Mouse (Mus musculus) Muller cell, postnatal 12 days (primary cell): ENCODE measurements at regions not wholly inside any gene's neighbourhood (a gene's known extent, or its start where the extent isn't known, plus 50 kb on each side); places are given as distances from the start of the nearest gene placed in this dataset.

Experiments
- DNase-seq: peaks from one replicate; pipeline ENCODE4 v3.0.0-alpha.2; 2015; ENCODE audit errors: inconsistent ontology term

DNA sequence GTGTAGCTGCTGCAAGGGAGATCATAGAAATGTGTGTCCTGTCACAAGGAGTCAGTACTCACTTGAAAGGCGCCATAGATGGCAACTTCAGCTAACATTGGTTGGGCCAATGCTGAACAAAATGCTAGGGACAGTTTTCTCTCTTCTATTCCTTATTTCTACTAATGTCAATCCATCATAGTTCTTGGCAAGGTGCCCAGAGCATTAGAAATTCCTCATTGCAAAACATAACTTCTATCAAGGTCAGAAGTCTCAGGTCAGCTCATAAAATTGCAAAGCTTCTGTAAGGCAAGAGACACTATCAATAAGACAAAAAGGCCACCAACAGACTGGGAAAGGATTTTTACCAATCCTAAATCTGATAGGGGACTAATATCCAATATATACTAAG is 106.3 kb downstream of the D1Ertd622e start:
- DNase-seq: no peak

- DNase-seq: no peak
Measured at GRCm38 (mm10) chr1:97554936-97555564, 106.8 kb downstream of the D1Ertd622e start.

DNA sequence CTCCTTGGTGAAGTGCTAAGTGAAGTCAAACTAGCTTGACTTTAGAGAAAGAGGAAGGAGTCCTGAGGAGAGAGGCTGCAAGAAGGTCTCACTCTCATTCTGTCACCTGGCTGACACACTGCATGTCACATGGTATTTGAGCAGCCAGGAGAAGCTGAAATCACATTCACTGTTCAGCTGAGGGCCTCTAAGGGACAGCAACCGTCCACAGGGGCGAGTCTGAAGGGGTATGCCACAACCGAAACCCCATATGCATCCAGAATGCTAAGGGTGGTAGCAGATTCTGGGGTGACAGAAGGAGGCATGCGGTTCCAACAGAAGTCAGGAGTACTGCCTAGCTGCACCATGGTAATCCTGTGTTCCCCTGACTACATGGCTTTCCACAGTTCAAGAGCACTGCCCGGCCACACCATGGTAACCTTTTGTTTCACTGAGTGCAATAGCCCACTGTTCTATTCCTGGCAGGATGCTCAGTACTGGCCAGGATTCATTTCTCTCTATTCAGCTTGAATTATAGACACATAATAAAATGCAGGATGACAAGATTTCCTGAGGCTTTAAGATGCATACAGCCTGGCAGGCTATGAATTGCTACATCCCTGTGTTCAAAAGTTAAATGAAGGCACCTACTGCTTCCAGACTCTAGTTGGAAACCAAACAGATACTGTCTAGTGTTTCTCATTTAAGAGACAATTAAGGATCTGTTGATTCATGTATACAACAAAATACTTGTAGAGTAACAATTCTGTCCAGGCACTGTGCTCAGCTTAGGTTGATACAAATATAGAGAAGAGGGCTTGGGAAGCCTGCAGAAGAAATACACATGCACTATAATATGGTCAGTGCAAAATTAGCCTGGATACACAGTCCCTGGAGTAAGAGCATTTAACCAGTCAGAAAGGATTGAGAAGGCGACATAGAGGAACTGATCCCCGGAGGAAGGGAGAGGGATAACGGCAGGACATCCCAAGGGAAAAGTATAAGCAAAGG is 108.1 kb downstream of the D1Ertd622e start:
- DNase-seq: peak; percentile 9

DNA sequence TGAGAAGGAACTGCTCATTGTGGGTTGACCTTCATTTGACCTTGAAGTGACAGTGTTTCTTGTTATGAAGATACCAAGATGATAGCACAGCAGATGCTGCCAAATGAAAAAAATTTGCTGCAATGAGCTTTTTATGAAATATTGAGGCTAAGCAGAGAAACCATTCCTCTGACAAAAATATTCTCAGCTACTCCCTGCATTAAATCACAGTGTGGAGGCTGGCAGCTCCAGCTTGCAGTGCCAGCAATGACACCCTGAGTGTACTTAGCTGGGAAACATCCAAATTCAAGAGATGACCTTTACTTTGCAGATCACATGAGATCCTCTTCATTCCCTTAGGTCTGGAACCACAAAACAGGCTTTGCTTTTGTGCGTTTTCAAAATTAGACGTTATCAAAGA is 109.0 kb downstream of the D1Ertd622e start:
- no peak for DNase-seq

- no peak for DNase-seq
Measured at GRCm38 (mm10) chr1:97541162-97541493, 120.7 kb downstream of the D1Ertd622e start.

- no peak for DNase-seq
Measured at GRCm38 (mm10) chr1:97540291-97541161, 121.3 kb downstream of the D1Ertd622e start.

DNA sequence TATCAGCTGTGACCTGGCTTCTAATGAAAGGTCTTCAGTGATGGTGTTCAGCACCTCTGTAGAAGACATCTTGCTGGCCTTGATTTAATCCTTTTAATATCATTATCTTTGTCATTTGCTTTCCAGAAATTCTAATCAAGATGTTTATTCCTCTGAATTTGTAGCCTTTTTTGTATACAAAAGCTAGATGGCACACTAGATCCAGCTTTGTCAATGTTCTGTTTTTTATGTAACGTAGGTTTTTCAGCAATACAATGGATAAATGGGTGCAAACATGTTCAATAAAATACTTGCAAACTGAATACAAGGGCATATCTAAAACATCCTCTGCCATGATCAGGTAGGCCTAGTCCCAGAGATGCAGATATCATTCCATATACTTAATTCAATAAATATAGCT is 165.0 kb downstream of the D1Ertd622e start:
- DNase-seq: no peak

DNA sequence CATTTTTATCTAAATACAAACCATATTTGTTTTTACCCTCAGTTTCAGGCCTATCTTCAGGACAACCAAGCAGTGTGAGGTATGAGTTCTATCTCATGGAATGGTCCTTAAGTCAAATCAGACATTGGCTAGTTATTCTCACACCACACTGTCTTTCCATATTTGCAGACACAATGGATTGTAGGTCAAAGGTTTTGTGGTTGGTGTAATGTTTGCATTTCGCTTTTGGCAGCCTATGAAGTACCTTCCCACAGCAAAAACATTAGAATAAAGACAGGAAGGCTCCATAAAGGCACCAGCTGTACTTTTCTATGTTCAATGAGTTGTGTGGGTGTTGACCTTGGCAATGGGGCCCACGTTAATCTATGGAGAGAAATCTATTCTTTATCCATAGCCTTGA is 182.0 kb downstream of the D1Ertd622e start:
- no peak for DNase-seq
